Mouse (Mus musculus): ENCODE results near the gene Ube3c.

The Ube3c gene

DNA sequence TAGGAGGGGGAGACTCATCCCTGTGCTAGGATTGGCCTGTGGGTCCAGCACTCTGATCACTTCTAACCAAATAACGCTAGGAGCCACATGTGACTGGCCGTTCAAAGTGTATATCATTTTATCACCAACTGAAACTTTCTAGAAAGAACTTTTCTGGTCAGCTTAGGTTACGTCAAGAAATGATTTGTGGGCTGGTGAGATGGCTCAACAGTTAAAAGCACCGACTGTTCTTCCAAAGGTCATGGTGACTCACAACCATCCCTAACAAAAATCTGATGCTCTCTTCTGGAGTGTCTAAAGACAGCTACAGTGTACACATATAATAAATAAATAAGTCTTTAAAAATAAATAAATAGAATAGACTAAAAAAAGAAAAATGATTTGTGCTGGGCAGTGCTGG lies 103.5 kb downstream of the Ube3c start:
- no peak for DNase-seq (ENCODE audit: low read depth, low spot score)

DNA sequence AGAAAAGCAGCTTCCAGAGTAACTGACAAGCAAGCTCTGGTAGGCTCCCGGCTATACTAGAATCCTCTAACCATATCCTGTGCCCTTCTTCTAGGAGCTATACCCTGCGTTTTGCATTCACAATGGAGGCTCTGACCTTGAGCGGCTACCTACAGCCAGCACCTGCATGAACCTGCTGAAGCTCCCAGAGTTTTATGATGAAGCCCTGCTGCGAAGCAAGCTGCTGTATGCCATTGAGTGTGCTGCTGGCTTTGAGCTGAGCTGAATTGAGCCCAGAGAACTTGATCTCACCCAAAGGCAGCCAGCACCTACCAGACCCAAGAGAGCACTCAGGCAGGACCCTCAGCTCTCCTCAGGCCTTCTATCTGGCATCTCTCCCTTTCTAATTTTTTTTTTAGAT lies 105.3 kb downstream of the Ube3c start:
- DNase-seq (ENCODE audit: low read depth, low spot score) = no peak

DNA sequence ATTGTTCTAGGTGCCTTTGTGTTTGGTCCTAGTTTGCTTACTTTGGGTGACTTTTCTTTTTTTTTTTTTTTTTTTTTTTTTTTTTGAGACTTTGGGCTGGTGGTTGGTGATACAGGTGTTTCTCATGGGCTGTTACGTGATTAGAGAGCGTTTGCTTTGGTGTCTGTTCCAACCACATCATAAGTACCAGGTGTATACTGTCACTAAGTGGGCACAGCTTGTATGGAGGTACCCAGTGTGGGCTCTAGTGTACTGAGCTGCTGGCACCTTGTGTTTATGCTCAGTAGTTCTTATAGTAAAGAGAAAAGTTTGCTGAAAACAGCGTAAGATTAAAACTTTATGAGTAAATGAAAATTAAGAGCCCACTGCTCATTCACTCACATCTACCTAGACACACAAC lies 107.4 kb downstream of the Ube3c start:
- no peak for DNase-seq (ENCODE audit: low read depth, low spot score)

DNA sequence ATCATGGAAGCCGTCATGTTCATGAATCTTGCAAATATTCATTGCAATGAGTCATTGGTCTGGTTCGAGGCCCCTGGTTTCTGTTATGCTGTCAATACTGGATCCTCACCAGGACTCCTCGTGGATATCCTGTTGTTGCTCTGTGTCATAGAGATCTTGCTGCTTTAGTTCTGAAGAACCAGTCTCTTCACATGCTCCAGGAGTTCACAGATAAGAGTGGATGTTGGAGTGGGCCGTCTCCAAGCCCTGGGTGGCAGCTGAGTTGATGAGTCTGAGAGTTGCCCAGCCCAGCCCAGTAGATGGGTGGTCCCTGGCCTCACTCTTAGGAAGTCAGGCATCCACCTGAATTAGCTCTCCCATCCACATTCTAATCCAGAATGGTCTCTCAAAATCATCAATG lies 116.0 kb downstream of the Ube3c start:
- no peak for DNase-seq (ENCODE audit: low read depth, low spot score)

DNA sequence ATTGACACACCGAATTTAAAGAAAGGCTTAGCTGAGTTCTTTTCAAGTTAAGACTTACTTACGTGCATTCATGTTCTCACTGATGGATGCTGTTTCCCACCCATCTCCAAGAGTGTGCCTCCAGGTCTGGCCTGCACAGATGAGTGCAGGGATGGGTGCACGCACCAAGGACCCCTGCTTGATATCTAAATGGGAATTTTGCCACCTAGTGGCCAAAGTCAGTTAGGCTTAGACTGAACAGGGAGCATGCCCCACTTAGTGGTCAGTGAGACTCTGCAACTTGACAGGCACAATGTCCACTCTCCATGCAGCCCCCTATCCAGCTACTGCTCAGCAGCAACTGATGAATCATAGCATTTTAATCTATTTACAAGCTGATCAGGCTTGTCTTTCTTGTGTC lies 118.6 kb downstream of the Ube3c start:
- peak; percentile 54 for DNase-seq (ENCODE audit: low read depth, low spot score)

DNA sequence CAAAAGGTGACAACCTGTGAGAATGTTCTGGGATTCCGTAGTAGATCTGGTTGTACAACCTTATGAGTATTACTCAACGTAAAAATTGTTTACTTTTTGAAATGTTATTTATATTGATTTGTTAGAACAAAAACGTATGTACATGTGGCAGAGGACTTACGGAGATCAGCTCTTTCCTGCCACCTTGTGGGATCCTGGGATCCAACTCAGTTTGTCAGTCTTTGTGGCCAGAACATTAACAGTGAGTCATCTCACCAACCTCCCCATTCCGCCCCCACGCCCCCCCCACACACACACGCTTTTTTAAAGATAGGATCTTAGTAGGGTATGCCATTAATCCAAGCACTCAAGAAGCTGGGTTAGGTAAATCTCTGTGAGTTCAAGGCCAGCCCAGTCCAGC lies 119.3 kb downstream of the Ube3c start:
- no peak for DNase-seq (ENCODE audit: low read depth, low spot score)

DNA sequence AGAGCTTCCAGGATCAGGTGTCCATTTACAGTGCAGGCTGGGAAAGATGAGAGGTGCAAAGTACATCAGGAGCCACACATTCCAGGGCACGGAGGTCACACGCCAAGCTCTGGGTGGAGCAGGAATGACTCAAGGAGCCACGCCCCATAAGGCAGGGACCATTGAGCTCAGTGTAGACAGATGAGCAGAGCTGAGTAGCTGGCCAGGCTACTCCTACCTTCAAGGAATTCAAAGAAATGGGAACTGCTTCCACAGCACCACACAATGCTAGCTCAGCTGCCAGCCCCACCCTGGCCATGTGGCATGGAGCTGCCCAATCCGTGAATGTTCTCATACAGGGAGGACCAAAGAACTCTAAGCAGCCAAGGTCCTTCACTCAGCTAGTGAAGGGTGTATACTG lies 129.5 kb downstream of the Ube3c start:
- no peak for DNase-seq (ENCODE audit: low read depth, low spot score)

DNA sequence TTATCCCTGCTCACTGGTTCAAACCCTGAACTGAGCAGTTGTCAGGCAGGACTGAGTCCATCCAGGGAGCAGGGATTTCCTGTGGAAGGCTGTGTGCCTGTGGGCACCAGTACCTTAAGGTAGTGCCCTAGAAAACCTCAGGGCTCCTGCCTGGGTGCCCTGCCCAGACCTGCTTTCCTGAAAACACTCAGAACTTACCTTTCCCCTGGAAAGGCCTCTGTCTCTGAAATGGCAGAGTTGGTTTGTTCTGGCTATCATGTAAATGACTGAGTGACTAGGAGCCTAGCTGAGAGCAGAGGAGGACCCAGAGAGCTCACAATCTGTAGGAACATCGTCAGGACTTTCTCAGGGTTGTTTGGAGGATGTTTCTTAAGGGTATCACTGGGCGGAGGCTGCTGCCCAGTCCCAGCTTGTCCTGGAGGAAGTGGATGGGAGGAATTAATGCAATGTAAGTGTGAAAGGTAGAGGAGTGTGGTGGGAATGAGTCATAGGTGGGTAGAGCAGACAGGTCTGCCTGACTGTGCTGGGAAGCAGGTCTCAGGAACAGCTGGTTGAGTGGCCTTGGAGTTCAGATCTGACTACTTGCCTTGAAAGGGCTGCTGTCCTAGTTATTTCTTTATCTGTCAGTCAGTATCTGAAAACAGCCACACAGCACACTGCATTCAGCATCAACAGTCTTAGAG lies 130.6 kb downstream of the Ube3c start:
- DNase-seq (ENCODE audit: low read depth, low spot score) = no peak

DNA sequence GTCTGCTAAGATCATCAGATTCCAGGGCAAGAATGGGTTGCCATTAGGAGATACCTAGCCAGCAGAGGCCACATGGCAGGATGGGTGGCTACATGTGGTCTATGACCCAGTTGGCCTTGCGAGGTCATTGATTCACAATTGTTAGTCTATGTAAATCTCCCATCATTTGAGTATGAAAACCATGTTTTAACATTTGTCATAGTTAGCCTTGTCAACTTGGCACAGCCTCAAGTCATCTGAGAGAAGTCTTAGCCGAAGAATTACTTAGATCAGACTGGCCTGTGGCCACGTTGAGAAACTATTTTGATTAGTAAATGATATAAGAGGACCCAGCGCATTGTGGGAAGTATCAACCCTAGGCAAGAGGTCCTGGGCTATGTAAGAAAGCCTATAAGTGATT lies 138.2 kb downstream of the Ube3c start:
- no peak for DNase-seq (ENCODE audit: low read depth, low spot score)

DNA sequence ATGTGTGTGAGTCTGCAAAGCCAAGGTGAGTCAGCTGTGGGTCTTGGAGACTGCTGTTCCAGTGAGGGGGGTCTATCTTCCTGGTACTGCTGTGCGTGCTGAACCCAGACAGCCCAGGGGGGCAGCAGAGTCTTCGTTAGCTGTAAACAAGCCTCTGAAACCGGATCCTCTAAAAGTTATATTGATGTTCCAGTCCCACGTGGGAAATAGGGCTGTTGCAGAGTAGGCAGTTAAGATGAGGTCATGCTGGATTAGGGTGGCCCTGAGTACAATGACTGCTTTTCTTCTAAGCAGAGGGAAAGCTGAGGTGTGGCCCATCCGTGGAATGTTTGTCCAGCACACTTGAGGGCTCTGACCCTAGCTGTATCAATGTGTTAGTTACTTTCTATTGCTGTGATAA lies 139.2 kb downstream of the Ube3c start:
- no peak for DNase-seq (ENCODE audit: low read depth, low spot score)

DNA sequence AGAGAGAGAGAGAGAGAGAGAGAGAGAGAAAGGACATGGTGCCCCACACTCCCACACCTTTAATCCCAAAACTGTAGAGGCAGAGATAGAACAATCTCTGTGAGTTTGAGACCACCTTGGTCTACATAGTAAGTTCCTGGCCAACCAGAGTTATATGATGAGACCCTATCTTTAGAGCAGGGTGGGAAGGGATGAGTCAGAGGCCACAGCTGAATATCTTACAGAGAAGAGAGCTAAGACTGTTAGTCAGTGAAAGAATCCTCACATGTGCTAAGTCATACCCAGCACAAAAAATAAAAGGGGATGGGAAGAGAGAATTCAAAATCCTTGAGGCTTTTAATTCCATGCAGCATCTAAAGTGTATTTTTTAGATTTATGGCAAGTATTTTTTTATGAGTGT lies 142.6 kb downstream of the Ube3c start:
- DNase-seq (ENCODE audit: low read depth, low spot score) = no peak

DNA sequence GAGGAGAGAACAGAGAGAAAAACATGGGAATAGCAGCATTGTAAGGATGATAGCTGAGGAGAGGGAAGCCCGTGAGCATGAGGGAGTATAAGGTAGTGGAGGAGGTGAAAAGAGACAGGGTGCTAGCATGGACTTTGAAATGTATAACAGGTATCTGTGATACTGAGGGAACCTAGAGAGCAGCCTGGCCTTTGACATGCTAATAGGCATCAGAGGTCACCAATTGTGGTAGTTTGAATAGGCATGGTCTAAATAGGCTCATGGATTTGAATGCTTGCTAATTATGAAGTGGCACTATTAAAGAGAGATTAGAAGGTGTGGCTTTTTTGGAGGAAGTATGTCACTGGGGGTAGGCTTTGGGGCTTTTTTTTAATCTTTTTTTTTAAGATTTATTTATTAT lies 143.9 kb downstream of the Ube3c start:
- DNase-seq (ENCODE audit: low read depth, low spot score) = no peak

DNA sequence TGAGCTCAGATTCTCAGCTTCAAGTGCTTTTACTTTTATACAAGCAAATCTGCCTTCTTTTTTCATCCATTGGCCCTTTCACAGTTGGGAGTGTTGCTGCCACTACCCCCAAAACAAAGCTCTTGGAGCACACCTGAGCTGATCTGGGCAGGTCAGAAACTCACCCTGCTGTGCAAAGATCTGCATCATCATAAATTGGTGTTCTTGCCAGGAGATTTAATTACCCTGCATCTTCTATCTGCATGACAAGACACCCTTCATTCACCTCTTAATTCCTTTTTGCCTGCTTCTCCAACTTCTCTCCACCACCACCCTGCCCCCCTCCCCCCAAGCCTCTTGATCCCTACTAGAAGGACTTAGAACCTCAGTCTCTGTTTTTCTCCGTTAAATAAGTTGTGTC lies 152.1 kb downstream of the Ube3c start:
- DNase-seq (ENCODE audit: low read depth, low spot score) = no peak

DNA sequence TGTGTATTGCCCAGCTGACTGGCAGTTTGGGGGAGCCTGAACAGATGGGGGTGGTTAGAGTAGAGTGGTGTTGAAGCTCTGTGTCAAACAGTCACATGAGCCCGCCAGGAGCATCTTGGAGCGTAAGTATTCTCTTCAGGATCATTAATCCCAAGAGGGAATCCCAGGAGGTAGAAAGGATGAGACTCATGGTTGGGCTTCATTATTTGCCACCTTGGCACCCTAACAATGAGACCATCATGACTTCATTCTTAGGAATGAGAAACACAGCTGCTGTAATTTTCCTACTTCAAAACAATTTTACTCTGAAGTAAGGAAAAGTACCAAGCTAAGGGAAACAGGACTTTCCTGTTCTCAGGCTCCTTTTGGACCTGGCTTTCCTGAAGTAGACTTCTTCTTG lies 156.3 kb downstream of the Ube3c start:
- DNase-seq (ENCODE audit: low read depth, low spot score) = no peak
